Comparison of ENCODE assay signal across 8 mouse cellular contexts in genomic region chr7:105399058-105399934, GRCm38 (mm10). TPM values are rescaled to one million over a fixed set of nuclear protein-coding genes. Genes with fewer than 3 reads are reported as not detected.
DNase-seq lines count a peak whose midpoint lies in the region; ATAC-seq lines count a peak whose summit lies in the region.

No protein-coding gene starts in this region.

- peak overlapping the region; percentile 63 for H3K27ac ChIP-seq in lung, embryonic 15.5 days
- H3K27ac ChIP-seq in hindbrain, embryonic 14.5 days: peak overlapping the region; percentile 51; the same call in 1 of the 2 replicates

- H3K27me3 ChIP-seq in lung, embryonic 15.5 days: no peaks in the 10 kb centered on the region
- no peaks in the 10 kb centered on the region for H3K27me3 ChIP-seq in hindbrain, embryonic 14.5 days (ENCODE audit: control insufficient read depth, insufficient read depth, low read length)

- no peak for DNase-seq in lung, postnatal 4 days
- peak; percentile 11 for DNase-seq in c-Kit-positive CD71-positive TER-119-negative erythroid progenitor cells, embryonic 14.5 days (ENCODE audit: low read depth)
- no peak for DNase-seq in hindbrain, embryonic 14.5 days (ENCODE audit: low spot score)
- DNase-seq in urinary bladder, adult 18-20 months (ENCODE audit: low spot score in 2 of 2): no peak
- DNase-seq in frontal cortex, postnatal 36 days (ENCODE audit: low spot score in 2 of 2): no peak
- no peak for DNase-seq in ovary, postnatal 36 days (ENCODE audit: low spot score)

- H3K4me2 ChIP-seq in lung, embryonic 15.5 days: peak overlapping the region; percentile 81
- H3K4me2 ChIP-seq in hindbrain, embryonic 14.5 days (replicated peaks): peak overlapping the region; percentile 74

- H3K36me3 ChIP-seq in lung, embryonic 15.5 days: no peaks in the 10 kb centered on the region
- peaks cover 5% of the 10 kb centered on the region; the same call in 1 of the 2 replicates for H3K36me3 ChIP-seq in hindbrain, embryonic 14.5 days (replicated peaks; ENCODE audit: control insufficient read depth, insufficient read depth)

- WGBS in lung, embryonic 15.5 days: 0% methylated on average over 25 of the region's 25 CpGs
- WGBS in hindbrain, embryonic 14.5 days: 1% methylated on average over 25 of the region's 25 CpGs

- H3K4me3 ChIP-seq in lung, embryonic 15.5 days: peak overlapping the region; percentile 97
- peak overlapping the region; percentile 71 for H3K4me3 ChIP-seq in hindbrain, embryonic 14.5 days (replicated peaks; ENCODE audit: low read length)

- peaks cover 18% of the 10 kb centered on the region for H3K4me1 ChIP-seq in lung, embryonic 15.5 days
- H3K4me1 ChIP-seq in hindbrain, embryonic 14.5 days (replicated peaks; ENCODE audit: control insufficient read depth, insufficient read depth, low read length): peaks cover 14% of the 10 kb centered on the region

- ATAC-seq in lung, embryonic 15.5 days (ENCODE audit: borderline replicate concordance, extremely low read depth, low FRiP score, low TSS enrichment): no peak
- ATAC-seq in hindbrain, embryonic 14.5 days (ENCODE audit: low FRiP score): no peak; the same call in 1 of the 2 replicates
- ATAC-seq in megakaryocyte, adult 5-6 weeks (ENCODE audit: poor library complexity, severe bottlenecking): peak; percentile 49

- no peaks in the 10 kb centered on the region for H3K9me3 ChIP-seq in lung, embryonic 15.5 days
- H3K9me3 ChIP-seq in hindbrain, embryonic 14.5 days (ENCODE audit: control insufficient read depth, low read length): no peaks in the 10 kb centered on the region

- peak overlapping the region; percentile 89 for H3K9ac ChIP-seq in lung, embryonic 15.5 days
- H3K9ac ChIP-seq in hindbrain, embryonic 14.5 days: peak overlapping the region; percentile 82

RNA-seq across cellular contexts. Expression of gene Fam160a2, which starts 0.6 kb away (rescaled TPM):
- 40.3 and 41.0 TPM in 2 replicates for polyA plus RNA-seq in lung, embryonic 15.5 days (2015; fragmentation: Nextera tagmentation; extraction: Ambion mirVana)
- 39.0 and 42.2 TPM in 2 replicates for polyA plus RNA-seq in hindbrain, embryonic 14.5 days (2014; fragmentation: Nextera tagmentation; extraction: Ambion mirVana)
- 36.2 and 39.6 TPM in 2 replicates for total RNA-seq in megakaryocyte, adult 5-6 weeks (2015)
- 23.9 and 26.1 TPM in 2 replicates for total RNA-seq in megakaryocyte, adult 5-6 weeks (2017)

RNA-seq across cellular contexts. Expression of gene Cnga4, which starts 5.1 kb away (rescaled TPM):
- polyA plus RNA-seq in lung, embryonic 15.5 days (2015; fragmentation: Nextera tagmentation; extraction: Ambion mirVana): not detected in 2 replicates
- not detected in 2 replicates for polyA plus RNA-seq in hindbrain, embryonic 14.5 days (2014; fragmentation: Nextera tagmentation; extraction: Ambion mirVana)
- total RNA-seq in megakaryocyte, adult 5-6 weeks (2015): 0.25 TPM in 1 of 2 replicates, not detected in the other
- total RNA-seq in megakaryocyte, adult 5-6 weeks (2017): not detected in 2 replicates

RNA-seq across cellular contexts. Expression of gene Gm5901, which starts 24.5 kb away (rescaled TPM):
- not detected in 2 replicates for polyA plus RNA-seq in lung, embryonic 15.5 days (2015; fragmentation: Nextera tagmentation; extraction: Ambion mirVana)
- not detected in 2 replicates for polyA plus RNA-seq in hindbrain, embryonic 14.5 days (2014; fragmentation: Nextera tagmentation; extraction: Ambion mirVana)
- total RNA-seq in megakaryocyte, adult 5-6 weeks (2015): 0.20 TPM in 1 of 2 replicates, not detected in the other
- total RNA-seq in megakaryocyte, adult 5-6 weeks (2017): 0.73 TPM in 1 of 2 replicates, not detected in the other

RNA-seq across cellular contexts. Expression of gene Cckbr, which starts 26.2 kb away (rescaled TPM):
- polyA plus RNA-seq in lung, embryonic 15.5 days (2015; fragmentation: Nextera tagmentation; extraction: Ambion mirVana): 0.21 and 0.29 TPM in 2 replicates
- 3.8 and 4.0 TPM in 2 replicates for polyA plus RNA-seq in hindbrain, embryonic 14.5 days (2014; fragmentation: Nextera tagmentation; extraction: Ambion mirVana)
- not detected in 2 replicates for total RNA-seq in megakaryocyte, adult 5-6 weeks (2015)
- total RNA-seq in megakaryocyte, adult 5-6 weeks (2017): not detected in 2 replicates

RNA-seq across cellular contexts. Expression of gene Olfr692, which starts 31.3 kb away (rescaled TPM):
- polyA plus RNA-seq in lung, embryonic 15.5 days (2015; fragmentation: Nextera tagmentation; extraction: Ambion mirVana): not detected in 2 replicates
- polyA plus RNA-seq in hindbrain, embryonic 14.5 days (2014; fragmentation: Nextera tagmentation; extraction: Ambion mirVana): not detected in 2 replicates
- not detected in 2 replicates for total RNA-seq in megakaryocyte, adult 5-6 weeks (2015)
- total RNA-seq in megakaryocyte, adult 5-6 weeks (2017): not detected in 2 replicates
